Mouse (Mus musculus): ENCODE results near the gene Irf2bpl. TPM values are rescaled to one million over a fixed set of nuclear protein-coding genes. Genes with fewer than 3 reads are reported as not detected.

Irf2bpl gene
- total and polyA plus RNA-seq, 3 experiments: 8.4 to 18.8 (median 11.0) TPM

- TF ChIP-seq POLR2AphosphoS5 (IDR thresholded peaks at IDR 0.05; ENCODE audit: insufficient replicate concordance, low read depth, low read length) (no peak), TAL1 (conservative IDR thresholded peaks at IDR 0.05; ENCODE audit: low read depth, low read length) (no peak), GATA2 (IDR thresholded peaks at IDR 0.05; ENCODE audit: borderline replicate concordance, low read depth, low read length) (no peak), GATA1 (IDR thresholded peaks at IDR 0.05; ENCODE audit: borderline replicate concordance, low read length) (no peak), CTCF (IDR thresholded peaks at IDR 0.05; ENCODE audit: low read depth, low read length) (no peak)
- ATAC-seq (ENCODE audit: extremely low read depth, insufficient number of reproducible peaks, low FRiP score, poor library complexity, severe bottlenecking) (no peak), DNase-seq (ENCODE audit: low spot score) (no peak)
- Histone ChIP-seq H3K4me3 (ENCODE audit: low read depth, low read length) (no peak overlapping the region), H3K27me3 (ENCODE audit: insufficient read depth, low read length) (no peaks in the 10 kb centered on the region), H3K9me3 (replicated peaks) (no peaks in the 10 kb centered on the region), H3K4me1 (ENCODE audit: insufficient read depth, low read depth, low read length) (peaks cover 77% of the 10 kb centered on the region), H3K36me3 (replicated peaks) (no peaks in the 10 kb centered on the region)
Observed at GRCm38 (mm10) chr12:86896441-86896890, 11.9 kb upstream of the Irf2bpl start.

GRCm38 (mm10) chr12:86895703-86896409 is 11.3 kb upstream of the Irf2bpl start:
- H3K27me3 ChIP-seq (ENCODE audit: insufficient read depth, low read length): no peaks in the 10 kb centered on the region
- no peak overlapping the region for H3K4me3 ChIP-seq (ENCODE audit: low read depth, low read length)
- ATAC-seq (ENCODE audit: extremely low read depth, insufficient number of reproducible peaks, low FRiP score, poor library complexity, severe bottlenecking) (no peak), DNase-seq (ENCODE audit: low spot score) (no peak)
- peaks cover 79% of the 10 kb centered on the region for H3K4me1 ChIP-seq (ENCODE audit: insufficient read depth, low read depth, low read length)
- TF ChIP-seq TAL1 (conservative IDR thresholded peaks at IDR 0.05; ENCODE audit: low read depth, low read length): no peak
- no peak for TF ChIP-seq CTCF (IDR thresholded peaks at IDR 0.05; ENCODE audit: low read depth, low read length)
- TF ChIP-seq POLR2AphosphoS5 (IDR thresholded peaks at IDR 0.05; ENCODE audit: insufficient replicate concordance, low read depth, low read length): no peak
- no peak for TF ChIP-seq GATA2 (IDR thresholded peaks at IDR 0.05; ENCODE audit: borderline replicate concordance, low read depth, low read length)
- no peak for TF ChIP-seq GATA1 (IDR thresholded peaks at IDR 0.05; ENCODE audit: borderline replicate concordance, low read length)
- H3K9me3 ChIP-seq (replicated peaks): no peaks in the 10 kb centered on the region
- no peaks in the 10 kb centered on the region for H3K36me3 ChIP-seq (replicated peaks)

GRCm38 (mm10) chr12:86894841-86895428 is 10.3 kb upstream of the Irf2bpl start:
- Histone ChIP-seq H3K4me1 (ENCODE audit: insufficient read depth, low read depth, low read length) (peaks cover 82% of the 10 kb centered on the region), H3K27me3 (ENCODE audit: insufficient read depth, low read length) (no peaks in the 10 kb centered on the region), H3K36me3 (replicated peaks) (no peaks in the 10 kb centered on the region), H3K4me3 (ENCODE audit: low read depth, low read length) (peak overlapping the region; percentile 66), H3K9me3 (replicated peaks) (no peaks in the 10 kb centered on the region)
- TF ChIP-seq POLR2AphosphoS5 (IDR thresholded peaks at IDR 0.05; ENCODE audit: insufficient replicate concordance, low read depth, low read length) (no peak), GATA2 (IDR thresholded peaks at IDR 0.05; ENCODE audit: borderline replicate concordance, low read depth, low read length) (no peak), CTCF (IDR thresholded peaks at IDR 0.05; ENCODE audit: low read depth, low read length) (no peak), GATA1 (IDR thresholded peaks at IDR 0.05; ENCODE audit: borderline replicate concordance, low read length) (no peak), TAL1 (conservative IDR thresholded peaks at IDR 0.05; ENCODE audit: low read depth, low read length) (no peak)
- DNase-seq (ENCODE audit: low spot score): peak; percentile 56
- ATAC-seq (ENCODE audit: extremely low read depth, insufficient number of reproducible peaks, low FRiP score, poor library complexity, severe bottlenecking): 0 out of 2 replicates have a peak, but pooled peaks have one; percentile 9

- DNase-seq (ENCODE audit: low spot score) (peak; percentile 85), ATAC-seq (ENCODE audit: extremely low read depth, insufficient number of reproducible peaks, low FRiP score, poor library complexity, severe bottlenecking) (peak; percentile 56)
- H3K4me3 ChIP-seq (ENCODE audit: low read depth, low read length): peak overlapping the region; percentile 66
- TF ChIP-seq CTCF (IDR thresholded peaks at IDR 0.05; ENCODE audit: low read depth, low read length) (no peak), GATA1 (IDR thresholded peaks at IDR 0.05; ENCODE audit: borderline replicate concordance, low read length) (no peak), TAL1 (conservative IDR thresholded peaks at IDR 0.05; ENCODE audit: low read depth, low read length) (no peak), POLR2AphosphoS5 (IDR thresholded peaks at IDR 0.05; ENCODE audit: insufficient replicate concordance, low read depth, low read length) (no peak), GATA2 (IDR thresholded peaks at IDR 0.05; ENCODE audit: borderline replicate concordance, low read depth, low read length) (no peak)
- H3K27me3 ChIP-seq (ENCODE audit: insufficient read depth, low read length): no peaks in the 10 kb centered on the region
- peaks cover 86% of the 10 kb centered on the region for H3K4me1 ChIP-seq (ENCODE audit: insufficient read depth, low read depth, low read length)
- no peaks in the 10 kb centered on the region for H3K36me3 ChIP-seq (replicated peaks)
- no peaks in the 10 kb centered on the region for H3K9me3 ChIP-seq (replicated peaks)
Observed at GRCm38 (mm10) chr12:86894184-86894839, 9.7 kb upstream of the Irf2bpl start.

- Histone ChIP-seq H3K4me3 (ENCODE audit: low read depth, low read length) (peak overlapping the region; percentile 74), H3K27me3 (ENCODE audit: insufficient read depth, low read length) (no peaks in the 10 kb centered on the region), H3K36me3 (replicated peaks) (no peaks in the 10 kb centered on the region), H3K9me3 (replicated peaks) (no peaks in the 10 kb centered on the region), H3K4me1 (ENCODE audit: insufficient read depth, low read depth, low read length) (peaks cover 90% of the 10 kb centered on the region)
- ATAC-seq (ENCODE audit: extremely low read depth, insufficient number of reproducible peaks, low FRiP score, poor library complexity, severe bottlenecking) (0 out of 2 replicates have a peak, but pooled peaks have one; percentile 4), DNase-seq (ENCODE audit: low spot score) (peak; percentile 59)
- TF ChIP-seq GATA2 (IDR thresholded peaks at IDR 0.05; ENCODE audit: borderline replicate concordance, low read depth, low read length): no peak
- no peak for TF ChIP-seq TAL1 (conservative IDR thresholded peaks at IDR 0.05; ENCODE audit: low read depth, low read length)
- no peak for TF ChIP-seq GATA1 (IDR thresholded peaks at IDR 0.05; ENCODE audit: borderline replicate concordance, low read length)
- no peak for TF ChIP-seq CTCF (IDR thresholded peaks at IDR 0.05; ENCODE audit: low read depth, low read length)
- TF ChIP-seq POLR2AphosphoS5 (IDR thresholded peaks at IDR 0.05; ENCODE audit: insufficient replicate concordance, low read depth, low read length): no peak
Observed at GRCm38 (mm10) chr12:86893326-86894183, 9.0 kb upstream of the Irf2bpl start.

Measured in G1E (cell line).